Mouse (Mus musculus): ENCODE results near the gene Gabrb1.

Gabrb1 gene

DNA sequence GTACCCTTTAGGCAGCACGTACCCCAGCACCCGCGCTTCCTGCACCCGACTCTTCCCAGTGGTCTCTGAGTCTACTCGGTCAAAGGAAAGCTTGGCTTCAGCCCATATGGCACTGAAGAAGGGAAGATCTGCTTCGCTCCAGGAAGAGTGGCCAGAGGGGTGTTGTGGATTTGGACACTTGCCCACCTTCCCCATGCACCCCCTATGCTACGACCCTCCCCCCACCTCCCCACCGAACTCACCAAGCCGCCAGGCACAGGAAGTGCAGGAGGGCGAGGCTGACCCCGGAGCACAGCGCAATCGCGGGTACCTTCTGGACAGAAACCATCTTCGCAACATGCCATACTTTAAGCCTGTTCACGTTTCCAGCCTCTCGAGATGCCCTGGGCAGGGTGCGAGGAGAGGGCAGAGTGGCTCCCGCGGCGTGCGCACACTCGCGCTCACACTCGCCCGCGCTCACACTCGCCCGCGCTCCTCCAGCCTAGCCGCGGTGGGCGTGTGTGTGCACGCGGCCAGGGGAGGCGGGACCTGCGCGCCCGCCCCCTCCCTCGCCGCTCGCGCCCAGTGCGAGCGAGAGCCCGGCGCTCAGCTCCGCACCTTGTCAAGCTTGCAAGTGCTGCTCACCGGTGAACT lies at the start of gene Gabrb1:
TSS of gene Gabrb1 (plus strand) at position 632 of the 633 bp plus-strand sequence.
- peak; percentile 36 to 51 for DNase-seq

DNA sequence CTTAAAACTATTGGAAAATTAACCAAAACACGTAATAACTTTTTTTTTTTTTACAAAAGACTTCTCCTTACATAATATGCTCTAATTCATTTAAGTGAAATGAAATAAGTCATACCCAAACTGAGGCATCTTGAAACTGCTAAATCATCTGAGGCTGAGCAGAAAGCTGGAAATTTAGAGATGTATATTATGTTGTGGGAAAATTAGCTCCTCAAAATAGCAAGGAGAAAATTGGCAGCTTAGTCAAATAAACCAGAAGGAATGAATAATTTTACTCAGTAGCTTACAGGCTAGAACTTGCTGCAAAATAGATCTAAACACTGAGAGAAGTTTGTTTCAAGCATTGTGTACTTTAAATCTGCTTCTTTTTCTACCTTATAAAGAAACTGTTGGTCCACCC lies 49.2 kb upstream of the Gabrb1 start:
- DNase-seq: no peak

DNA sequence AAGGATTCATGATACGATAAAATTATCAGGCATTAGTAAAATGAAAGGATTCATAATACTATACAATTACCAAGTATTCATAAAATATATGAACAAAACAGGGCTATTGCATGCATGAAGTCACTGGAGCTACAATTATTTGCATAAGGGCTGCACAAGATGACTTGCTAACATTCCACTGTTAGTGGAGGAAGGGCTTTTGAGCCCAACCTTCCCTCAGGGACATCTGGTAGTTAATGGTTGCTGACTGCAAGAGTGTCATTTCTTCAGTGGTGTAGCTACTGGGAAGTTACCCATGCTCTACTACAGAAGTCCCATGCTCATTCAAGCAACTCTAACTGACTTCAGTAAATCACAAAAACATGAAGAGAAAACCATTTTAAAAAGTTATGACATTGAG lies 43.6 kb upstream of the Gabrb1 start:
- DNase-seq: no peak

DNA sequence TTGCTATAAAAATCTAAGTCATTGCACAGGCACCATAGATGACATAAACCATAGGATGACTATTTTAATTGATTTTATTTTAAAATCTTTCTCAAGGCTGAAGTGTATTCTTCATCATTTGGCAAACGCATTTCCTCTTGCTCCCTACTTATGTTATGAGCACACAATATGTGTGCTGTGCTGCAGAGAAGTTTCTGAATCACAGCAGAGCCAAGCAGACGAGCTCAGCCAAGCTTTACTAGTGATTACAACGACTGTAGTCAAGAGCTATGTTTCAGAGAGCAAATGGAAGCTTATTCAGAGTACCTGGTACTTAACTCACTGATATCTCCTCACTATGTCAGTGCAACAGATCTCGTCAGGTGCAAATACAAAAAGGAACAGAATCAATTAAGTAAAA lies 41.2 kb upstream of the Gabrb1 start:
- no peak for DNase-seq

DNA sequence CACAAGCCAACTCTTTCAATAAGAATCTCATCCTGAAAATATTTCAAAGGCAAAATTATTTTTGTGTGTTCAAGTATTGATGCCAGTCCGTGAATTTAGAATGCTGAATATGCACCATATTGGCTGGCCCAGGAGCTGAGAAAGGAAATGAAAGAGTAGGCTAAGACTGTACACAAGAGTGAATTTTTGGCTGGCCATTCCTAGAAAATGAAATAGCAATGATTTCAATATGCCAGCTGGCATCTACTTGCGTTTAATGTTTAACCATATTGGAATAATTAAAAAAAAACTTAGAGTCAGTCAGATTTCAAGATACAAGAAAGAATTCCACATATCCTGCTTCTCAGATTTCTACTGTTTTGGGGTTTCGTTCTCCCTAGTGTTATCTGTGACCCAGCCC lies 30.1 kb upstream of the Gabrb1 start:
- no peak for DNase-seq

- no peak for DNase-seq
These were observed 18.1 kb upstream of the Gabrb1 start for GRCm38 (mm10) chr5:71639804-71640203.

GRCm38 (mm10) chr5:71648108-71648507 lies 9.8 kb upstream of the Gabrb1 start:
- no peak for DNase-seq

GRCm38 (mm10) chr5:71654056-71654455 lies 3.9 kb upstream of the Gabrb1 start:
- no peak for DNase-seq

DNA sequence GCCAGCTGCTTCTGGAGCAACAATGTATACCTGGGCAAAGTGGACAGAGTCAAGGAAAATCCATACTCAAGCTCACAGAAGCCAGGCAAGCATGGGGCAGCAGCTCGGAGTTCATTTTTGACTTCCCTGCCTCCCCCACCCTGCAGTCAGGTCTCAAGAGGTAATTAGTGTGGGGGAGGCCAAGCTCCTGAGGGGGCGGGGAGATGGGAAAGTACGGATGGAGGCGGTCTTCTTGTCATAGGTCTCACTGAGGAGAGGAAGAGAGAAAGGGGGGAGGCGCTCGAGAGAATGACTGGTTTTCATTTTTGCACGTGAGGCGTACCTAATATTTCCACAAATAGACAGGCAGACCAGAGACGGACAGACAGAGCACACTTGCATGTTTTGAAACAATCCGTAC lies 1.1 kb upstream of the Gabrb1 start:
- DNase-seq: peak; percentile 3 to 16

GRCm38 (mm10) chr5:71658115-71658497 lies 193 bp downstream of the Gabrb1 start, which contains the start of gene Gabra4:
Gene Gabra4 (minus strand): TSS chr5:71658308.
- DNase-seq: peak; percentile 36 to 40

GRCm38 (mm10) chr5:71665593-71665992 lies 7.7 kb downstream of the Gabrb1 start:
- peak in 1 of 2 experiments; percentile 2 for DNase-seq

GRCm38 (mm10) chr5:71699696-71700467 lies 42.0 kb downstream of the Gabrb1 start:
- DNase-seq: peak; percentile 64 to 70

GRCm38 (mm10) chr5:71700468-71701272 lies 42.8 kb downstream of the Gabrb1 start:
- DNase-seq: peak; percentile 58 to 68

DNA sequence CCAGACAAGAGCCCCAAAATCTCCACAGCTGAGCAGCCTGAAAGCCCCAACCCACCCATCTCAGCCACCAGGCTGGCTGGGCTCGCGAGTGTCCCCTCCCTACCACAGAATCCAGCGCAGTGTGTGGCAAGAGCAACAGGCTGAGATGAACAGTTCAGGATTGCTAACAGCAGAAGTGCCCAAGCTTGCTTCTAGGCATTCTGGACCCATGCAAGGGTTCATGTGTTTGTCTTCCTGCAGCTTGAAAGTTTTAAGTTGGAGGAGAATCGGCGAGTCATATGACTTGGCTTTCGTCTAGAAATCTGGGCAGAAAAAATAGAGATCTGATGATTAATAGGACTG lies 43.3 kb downstream of the Gabrb1 start:
- DNase-seq: no peak

DNA sequence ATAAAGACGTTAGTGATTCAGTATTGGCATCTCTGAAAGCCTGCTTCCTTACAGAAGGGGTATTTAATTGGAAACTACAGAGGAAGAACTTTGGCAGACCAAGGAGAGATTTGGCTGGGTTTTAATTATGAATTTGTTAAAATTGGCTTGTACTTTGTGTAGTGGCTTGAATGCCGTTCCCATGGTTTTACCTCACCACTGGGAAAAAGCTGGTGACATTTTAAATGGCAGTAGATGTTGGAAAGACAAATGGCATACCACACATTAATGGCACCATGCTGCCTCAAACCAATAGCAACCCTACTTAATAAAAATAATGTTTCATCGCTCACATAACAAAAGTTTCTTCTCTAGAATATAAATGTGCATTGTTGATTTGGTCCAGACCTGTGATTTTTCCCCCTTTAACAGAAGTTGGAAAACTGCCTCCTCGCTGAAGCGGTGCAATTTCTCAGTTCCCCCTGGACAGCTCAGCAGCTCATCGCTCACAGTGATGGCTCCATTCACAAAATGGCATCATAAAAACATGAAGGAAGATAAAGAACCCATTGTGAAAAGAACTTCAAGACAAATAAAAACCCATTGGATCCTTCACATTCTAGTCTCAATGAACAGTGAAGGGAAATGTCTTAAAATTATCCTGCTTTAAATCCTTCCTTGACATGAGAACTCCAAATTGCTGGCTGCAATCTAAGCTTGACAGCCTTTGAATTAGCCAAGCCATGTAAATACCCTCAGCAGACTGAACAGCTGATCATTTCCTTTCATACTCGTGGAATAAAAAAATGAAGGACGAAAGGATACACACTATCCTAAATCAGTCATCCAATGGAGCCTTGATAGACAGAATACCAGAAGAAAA lies 75.2 kb downstream of the Gabrb1 start:
- DNase-seq: no peak

- DNase-seq: no peak
These were observed 89.5 kb downstream of the Gabrb1 start for GRCm38 (mm10) chr5:71747411-71747810.

- no peak for DNase-seq
These were observed 96.1 kb downstream of the Gabrb1 start for GRCm38 (mm10) chr5:71753966-71754365.

- DNase-seq: no peak
These were observed 103.2 kb downstream of the Gabrb1 start for GRCm38 (mm10) chr5:71761105-71761504.

DNA sequence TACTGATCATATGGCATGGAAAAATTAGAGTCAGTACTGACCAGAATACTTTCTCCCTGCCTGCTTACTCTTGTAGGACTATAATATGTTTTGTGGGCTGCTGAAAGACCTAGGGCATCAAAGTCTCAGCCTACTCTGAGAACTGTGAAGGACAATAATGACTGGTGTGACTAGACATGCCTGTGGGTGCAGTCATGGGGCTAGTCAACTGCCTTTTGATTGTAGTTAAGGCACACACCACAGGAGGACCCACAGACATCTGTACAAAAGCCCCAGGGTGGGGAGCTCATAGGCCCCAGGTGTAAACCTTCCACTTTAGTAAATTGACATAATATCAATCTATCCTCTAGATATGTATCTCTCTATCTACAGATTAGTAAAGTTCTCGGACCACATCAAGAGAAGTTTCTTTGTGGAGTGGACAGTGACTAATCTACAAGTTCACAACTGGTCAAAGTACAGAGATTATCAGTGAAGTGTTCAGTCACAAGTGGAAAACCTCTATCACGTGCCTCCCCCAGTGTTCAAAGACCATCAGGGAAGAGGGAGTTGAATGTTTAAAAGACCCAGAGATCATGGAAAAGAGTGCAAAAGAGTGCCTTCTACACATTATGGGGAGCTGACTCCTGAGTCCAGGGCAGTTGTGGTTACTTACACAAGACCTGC lies 123.7 kb downstream of the Gabrb1 start:
- no peak for DNase-seq

- no peak for DNase-seq
These were observed 164.9 kb downstream of the Gabrb1 start for GRCm38 (mm10) chr5:71822862-71823261.

DNA sequence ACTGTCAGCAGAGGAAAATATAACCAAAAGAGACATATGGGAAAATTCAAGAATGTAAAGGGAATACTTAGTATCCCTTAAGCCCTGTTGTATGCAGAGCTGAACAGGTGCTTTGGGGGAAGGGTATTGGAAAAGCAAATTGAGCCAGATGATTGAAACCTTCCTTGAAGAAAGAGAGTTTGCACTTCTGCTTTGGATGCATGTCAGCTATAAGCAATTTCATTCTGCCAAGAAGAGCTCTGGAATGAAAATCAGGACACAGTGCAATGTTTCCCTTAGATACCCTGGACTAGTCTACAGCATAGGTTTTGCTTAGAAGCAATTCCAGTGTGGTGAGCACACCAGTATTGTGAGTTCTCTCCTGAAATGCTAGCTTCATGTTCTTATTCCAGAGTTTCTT lies 170.4 kb downstream of the Gabrb1 start:
- no peak for DNase-seq

DNA sequence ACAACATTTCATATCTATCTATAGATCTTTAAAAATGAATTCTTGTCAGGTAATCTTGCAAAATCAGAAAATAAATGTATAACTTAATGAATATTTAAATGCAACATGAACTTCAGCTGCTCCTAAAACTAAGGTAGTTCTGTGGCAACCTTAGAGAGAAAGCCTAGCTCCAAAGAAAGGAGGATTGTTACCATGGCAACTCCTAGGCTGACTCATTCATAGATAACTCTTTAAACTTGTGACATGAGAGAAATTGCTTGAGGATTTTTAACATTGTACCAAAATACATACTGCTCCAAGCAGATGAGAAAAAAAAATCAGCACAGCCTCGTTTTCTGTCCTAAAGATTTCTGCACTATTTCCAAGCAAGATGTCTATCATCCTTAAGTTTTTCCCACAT lies 171.1 kb downstream of the Gabrb1 start:
- no peak for DNase-seq
